Mouse (Mus musculus) frontal cortex, postnatal 25 days (tissue): ENCODE measurements at regions not wholly inside any gene's neighbourhood (a gene's known extent, or its start where the extent isn't known, plus 50 kb on each side); places are given as distances from the start of the nearest gene placed in this dataset.
"Not testable (repeated sequence)": the region's sequence is repeated elsewhere in the genome, so short reads cannot be mapped to it uniquely, and the experiment has no call there.

ENCODE experiments used
- DNase-seq, 2 experiments: peaks; one replicate each; pipeline ENCODE4 v3.0.0; 2022; ENCODE audit warnings: low spot score in 2 of 2

GRCm38 (mm10) chr16:30798536-30798935 lies 199.0 kb downstream of the Fam43a start:
- no peak for DNase-seq

DNA sequence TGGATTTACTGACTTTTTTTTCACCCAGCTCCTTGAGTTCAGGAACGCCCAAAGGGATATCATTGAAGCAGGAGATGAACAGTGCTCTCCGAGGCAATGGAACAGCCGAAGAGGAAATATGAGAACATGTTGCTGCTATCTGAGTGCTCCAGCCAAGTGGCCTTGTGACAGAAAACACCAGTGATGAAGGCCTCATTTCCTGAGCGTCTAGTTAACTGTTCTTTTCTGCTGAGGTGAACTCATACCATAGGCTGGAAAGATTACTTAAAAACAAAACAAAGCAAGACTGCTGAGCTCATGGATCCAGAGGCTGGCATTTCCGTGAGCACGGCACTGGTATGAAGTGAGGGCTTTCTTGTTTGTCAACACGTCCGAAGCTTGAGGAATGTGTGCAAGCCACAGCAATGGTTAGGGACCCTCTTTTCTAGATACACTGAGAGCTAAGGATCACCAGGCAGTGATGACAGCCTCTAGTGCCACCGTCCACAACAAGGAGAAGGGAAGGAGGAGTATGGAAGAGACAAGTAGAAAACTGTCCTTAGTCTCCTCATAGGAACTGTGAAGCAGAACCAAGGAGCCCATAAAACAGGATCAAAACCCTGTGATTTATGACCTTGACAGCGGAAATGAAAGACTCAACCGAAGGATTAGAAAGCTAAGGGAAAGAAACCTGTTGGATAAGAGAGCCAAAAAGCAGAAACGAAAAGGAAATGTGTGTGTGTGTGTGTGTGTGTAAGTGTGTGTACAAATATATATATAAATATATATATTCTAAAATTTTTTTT lies 200.4 kb downstream of the Fam43a start:
- no peak for DNase-seq

DNA sequence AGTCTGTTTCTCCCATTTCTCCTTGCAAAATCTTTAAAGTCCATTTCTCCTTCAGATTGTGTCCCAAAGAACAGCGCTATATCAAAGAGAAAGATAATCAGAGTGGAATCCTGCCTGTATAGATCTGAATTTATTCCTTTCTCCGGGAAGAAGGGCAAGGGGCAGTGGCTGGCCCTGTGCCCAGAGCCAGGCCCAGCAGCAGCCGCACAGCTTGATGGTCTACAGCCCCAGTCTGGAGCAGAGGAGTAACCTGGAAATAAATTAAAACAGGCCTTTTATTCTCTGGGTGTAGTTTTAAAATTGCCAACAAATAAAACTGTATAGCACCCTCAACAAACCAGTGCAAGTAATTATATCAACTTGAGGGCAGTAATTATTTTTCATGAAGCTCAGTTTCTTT lies 204.5 kb downstream of the Fam43a start:
- DNase-seq, result no peak

GRCm38 (mm10) chr16:30806206-30806605 lies 206.7 kb downstream of the Fam43a start:
- not testable (repeated sequence) for DNase-seq

DNA sequence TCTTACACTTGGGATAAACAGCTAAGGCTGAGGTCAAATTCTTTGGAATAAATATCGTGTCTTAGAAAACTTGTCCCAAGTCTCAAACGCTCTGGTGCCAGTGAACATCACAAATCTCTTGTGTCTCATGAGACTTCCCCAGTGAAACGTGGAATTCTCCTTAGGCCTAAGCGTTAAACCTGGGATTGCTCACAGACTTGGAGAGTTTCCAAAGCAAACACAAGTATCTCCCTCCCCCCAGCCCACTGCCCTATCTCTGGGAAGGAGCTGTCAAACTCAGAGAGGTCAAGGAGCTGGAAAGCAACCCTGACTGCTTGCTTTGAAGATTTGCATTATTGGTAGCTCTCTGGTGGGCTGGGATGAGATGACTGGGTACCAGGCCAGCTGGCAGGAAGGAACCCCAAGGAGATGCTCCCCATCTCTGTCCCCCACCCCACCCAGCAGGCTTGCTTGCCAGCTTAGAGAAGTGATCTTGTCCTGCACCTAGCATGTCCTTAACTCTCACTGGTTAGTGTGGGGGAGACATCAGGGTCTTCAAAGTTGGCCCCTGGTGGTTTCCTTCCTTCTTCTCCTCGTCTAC lies 219.1 kb downstream of the Fam43a start:
- no peak for DNase-seq

GRCm38 (mm10) chr16:30819342-30819741 lies 219.8 kb downstream of the Fam43a start:
- DNase-seq, result no peak

GRCm38 (mm10) chr16:30820234-30820633 lies 220.7 kb downstream of the Fam43a start:
- no peak for DNase-seq

- DNase-seq, result no peak
These were observed 221.2 kb downstream of the Fam43a start for GRCm38 (mm10) chr16:30820761-30821160.

GRCm38 (mm10) chr16:30821191-30821910 lies 221.8 kb downstream of the Fam43a start:
- DNase-seq, result no peak

DNA sequence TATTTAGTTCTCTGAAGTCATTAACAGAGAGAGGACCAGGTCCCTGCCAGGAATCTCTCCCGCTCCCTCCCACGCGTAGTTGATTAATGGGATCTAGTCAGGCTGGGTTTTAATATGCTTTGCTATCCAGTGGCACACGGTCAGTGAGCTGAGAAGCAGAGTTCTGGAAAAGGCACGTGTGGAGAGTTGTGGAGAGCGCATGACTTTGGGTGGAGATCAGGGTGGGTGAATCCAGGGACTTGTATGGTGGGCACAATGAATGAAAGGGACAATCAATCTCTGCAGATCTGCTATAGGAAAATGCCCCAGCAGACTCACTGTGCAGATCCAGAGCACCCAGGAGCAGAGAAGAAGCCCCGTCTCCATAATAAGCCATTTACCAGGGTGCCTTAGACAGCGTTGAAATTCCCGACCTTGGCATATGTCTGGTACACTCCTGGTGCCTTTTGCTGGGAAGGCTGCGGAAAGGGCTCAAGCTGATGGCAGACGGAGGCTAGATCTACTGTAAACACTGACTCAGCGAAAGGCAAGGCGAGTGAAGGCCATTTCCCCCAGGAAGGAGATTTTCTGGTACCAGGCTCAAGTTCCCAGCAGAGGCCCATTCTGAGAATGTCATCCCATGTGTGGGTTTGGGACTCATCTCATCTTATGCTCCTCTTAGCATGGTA lies 222.5 kb downstream of the Fam43a start:
- no peak for DNase-seq

- peak in 1 of 2 experiments; percentile 22 for DNase-seq
These were observed 226.6 kb downstream of the Fam43a start for GRCm38 (mm10) chr16:30826128-30826527.

DNA sequence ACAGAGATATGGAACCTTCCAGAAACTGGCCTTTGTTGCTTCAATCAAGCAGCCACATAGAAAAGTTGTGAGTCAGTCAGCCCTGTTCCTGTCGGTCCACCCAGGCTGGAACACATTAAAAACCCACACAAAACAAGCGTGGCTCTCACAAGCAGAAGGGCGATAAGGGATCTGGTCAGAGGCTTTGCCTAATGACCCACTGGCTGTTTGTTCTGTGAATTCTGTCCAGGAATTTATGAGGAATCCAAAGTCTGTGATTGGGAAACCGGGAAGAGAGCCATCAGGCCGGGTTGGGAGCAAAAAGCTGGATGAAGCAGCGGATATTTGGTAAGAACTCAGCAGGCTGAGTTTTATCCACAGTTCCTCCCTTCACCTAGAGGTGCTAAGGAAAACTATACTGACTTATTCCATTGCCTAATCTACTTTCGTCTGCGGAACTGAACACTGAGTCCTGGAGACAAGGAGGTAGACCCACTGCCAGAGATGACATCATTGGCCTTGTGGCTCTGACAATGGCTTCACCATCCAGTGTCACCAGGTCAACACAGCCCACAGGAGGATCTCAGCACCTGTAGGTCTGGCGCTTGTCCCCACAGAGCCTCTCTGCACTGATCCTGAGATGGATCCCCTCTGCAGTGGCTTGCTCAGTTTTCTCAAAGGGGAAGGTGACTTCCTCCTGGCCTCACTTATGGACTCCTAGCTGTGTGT lies 228.5 kb downstream of the Fam43a start:
- DNase-seq, result no peak

DNA sequence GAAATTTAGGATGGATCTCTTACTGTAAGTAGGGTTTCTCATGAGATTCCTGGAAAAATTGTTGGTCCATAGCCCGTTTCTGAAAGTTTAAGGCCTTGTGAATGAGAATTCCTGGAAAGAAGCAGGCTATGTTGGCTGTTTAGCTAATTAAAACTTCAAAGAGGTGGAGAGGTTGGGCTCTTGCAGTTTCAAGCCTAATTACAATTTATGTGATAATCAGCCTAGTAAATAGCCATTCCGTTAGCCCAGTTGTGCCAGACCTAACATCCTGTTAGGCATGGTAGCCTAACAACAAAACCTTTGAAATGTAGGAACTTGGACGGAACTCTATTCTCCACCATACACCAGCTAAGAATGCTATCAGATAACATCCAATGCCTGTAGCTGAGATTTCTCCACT lies 235.0 kb downstream of the Fam43a start:
- DNase-seq, result no peak

DNA sequence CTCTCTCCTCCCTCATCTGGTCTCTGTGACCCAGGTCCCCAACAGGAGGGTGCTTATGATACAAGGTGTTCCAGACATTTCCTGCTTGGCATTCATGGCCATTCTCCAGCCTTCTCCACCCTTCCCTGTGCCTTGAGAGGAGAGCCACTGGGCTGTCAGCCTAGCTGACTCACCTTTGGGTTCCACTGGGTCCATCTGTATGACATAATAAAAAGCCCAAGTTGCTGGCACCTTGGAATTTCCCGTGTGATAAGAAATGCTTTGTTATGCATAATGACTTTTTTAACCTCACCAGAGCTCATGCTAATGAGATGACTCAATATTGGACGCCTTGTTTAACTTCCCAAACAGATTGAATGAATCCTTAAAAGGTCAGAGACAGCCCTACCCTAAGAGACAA lies 236.2 kb downstream of the Fam43a start:
- no peak for DNase-seq

DNA sequence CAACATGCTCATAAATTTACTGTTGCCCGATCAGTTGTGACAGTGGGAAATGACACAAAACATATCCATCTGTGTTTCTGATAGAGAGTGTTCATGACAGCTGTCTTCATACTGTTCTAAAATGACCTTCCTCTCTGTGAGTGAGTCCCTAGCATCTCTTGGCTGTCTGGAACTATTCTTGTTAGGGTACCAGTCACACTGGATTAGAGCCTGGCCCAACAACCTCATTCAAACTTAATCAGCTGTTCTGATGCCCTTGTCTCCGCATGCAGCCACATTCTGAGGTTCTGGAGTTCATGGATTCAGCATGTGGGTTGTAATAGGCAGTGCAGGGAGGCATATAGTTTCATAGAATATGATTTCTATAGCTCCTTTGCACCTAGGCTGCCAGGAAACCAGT lies 238.4 kb downstream of the Xxylt1 start:
- no peak for DNase-seq

DNA sequence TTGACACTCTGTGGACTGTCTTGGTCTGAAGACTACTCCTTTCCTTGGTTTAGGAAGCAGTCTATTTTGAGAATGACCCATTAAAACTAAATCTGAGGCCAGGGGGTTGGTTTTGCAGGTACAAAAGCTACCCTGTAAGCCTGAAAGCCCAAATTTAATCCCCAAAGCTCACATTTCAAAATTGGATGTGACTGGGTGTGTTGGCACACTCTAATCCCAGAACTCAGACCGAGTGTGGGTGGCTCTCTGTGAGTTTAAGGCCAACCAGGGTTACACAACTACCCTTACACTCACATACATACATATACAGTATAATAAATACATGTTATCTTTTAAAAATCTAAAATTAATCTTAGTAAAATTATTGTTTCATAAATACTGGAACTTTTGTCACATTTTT lies 228.6 kb downstream of the Xxylt1 start:
- no peak for DNase-seq

DNA sequence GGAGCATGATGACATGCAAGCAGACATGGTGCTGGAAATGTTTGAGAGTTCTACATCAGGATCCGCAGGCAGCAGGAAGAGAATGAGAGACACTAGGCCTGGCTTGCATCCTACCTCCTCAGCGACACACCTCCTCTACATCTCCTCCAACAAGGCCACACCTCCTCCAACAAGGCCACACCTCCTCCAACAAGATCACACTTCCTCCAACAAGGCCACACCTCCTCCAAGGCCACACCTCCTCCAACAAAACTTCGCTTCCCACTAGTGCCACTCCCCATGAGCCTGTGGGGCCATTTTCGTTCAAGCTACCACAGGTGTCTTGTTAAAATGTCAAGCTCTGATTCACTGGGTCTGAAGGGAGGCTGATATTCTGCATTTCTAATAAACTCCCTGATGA lies 226.5 kb downstream of the Xxylt1 start:
- no peak for DNase-seq

GRCm38 (mm10) chr16:30857656-30858055 lies 223.6 kb downstream of the Xxylt1 start:
- no peak for DNase-seq

DNA sequence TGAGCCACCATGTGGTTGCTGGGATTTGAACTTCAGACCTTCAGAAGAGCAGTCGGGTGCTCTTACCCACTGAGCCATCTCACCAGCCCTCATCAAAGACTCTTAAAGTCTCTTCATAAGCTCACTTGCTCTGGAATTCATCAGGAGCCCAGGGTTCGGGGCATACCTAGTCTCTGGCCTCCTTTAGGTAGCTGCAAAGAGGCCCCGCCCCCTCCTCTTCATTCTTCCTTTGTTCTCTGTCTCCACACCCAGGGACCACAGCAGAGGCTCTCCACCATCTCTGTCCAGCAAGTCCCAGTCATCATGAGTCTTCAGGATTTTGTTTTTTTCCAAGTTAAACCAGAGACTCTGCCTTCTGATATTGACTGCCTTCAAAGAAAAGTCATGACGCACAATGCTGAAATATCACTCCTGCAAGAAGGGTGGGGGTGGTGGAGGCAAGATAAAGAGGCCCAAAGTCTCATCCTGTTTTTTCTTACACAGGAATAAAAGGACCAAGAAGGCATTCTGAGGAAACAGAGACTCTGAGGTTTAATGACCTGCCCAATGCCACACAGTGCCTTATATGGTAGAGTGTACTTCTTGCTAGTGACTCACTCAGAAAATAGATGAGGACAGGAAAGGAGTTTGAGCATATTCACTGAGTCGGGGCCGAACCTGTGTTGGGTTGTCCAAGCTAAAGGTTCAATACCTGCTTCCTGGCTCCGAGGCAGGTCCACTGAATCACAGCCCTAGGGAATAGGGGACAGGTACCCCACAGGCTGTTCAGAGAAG lies 211.9 kb downstream of the Xxylt1 start:
- DNase-seq, result no peak

GRCm38 (mm10) chr16:30870110-30870509 lies 211.1 kb downstream of the Xxylt1 start:
- DNase-seq, result no peak

DNA sequence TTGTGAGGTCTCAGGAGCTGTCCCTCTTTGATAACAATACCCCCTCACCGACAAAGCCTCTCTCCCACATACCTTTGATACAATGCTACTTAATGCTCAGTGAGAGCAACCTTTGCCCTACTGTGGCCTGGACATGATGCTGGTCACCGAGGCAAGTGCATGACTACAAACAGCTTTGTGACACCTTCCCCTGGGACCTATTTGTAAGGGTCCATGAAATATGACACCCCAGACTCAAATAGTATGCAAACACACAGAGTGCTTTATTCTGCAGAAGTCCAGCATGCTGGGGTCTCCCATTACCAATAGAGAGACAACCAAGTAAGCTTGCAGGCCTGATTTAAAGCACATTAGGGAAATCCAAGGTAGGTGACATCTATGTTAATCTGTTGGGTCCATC lies 210.6 kb downstream of the Xxylt1 start:
- DNase-seq, result no peak
